Mouse (Mus musculus) heart, embryonic 14.5 days (tissue): Measurements from ENCODE around the gene Dnajc17. TPM values are rescaled to one million over a fixed set of nuclear protein-coding genes. Genes with fewer than 3 reads are reported as not detected.

Source experiments
- ATAC-seq: fragments of 200-750 bp; cut with Nextera tagmentation; 2 replicates; pipeline ENCODE4 v1.8.0; 2017; ENCODE audit warnings: low read depth, moderate TSS enrichment; ENCODE audit not compliant: insufficient number of reproducible peaks, insufficient read depth, low FRiP score
- H3K27ac ChIP-seq, 2 experiments: fragments of 200-500 bp in 1 of 2; fragments of 300-500 bp in 1 of 2; sonication (generic) in 1 of 2; replicated peaks in 1 of 2; 2 replicates each; pipeline ENCODE4 v1.5.1; 2012 to 2014; ENCODE audit warnings: low read depth in 2 of 2, low read length in 2 of 2, control low read depth in 1 of 2, mild to moderate bottlenecking in 1 of 2, mixed read lengths in 1 of 2; ENCODE audit not compliant: control insufficient read depth in 1 of 2, insufficient read depth in 1 of 2
- H3K27me3 ChIP-seq: fragments of 300-500 bp; sonication (generic); 2 replicates; pipeline ENCODE4 v1.6.1; 2014; ENCODE audit warnings: mild to moderate bottlenecking, low read length, control low read depth; ENCODE audit not compliant: control insufficient read depth, insufficient read depth
- H3K36me3 ChIP-seq: fragments of 300-500 bp; sonication (generic); 2 replicates; pipeline ENCODE4 v1.6.1; 2014; ENCODE audit warnings: mild to moderate bottlenecking, control low read depth, low read length, mixed read lengths; ENCODE audit not compliant: control insufficient read depth, insufficient read depth
- H3K4me1 ChIP-seq, 2 experiments: fragments of 200-500 bp in 1 of 2; fragments of 300-500 bp in 1 of 2; sonication (generic) in 1 of 2; 2 replicates each; pipeline ENCODE4 v1.6.1; 2012 to 2014; ENCODE audit warnings: low read length in 2 of 2, control low read depth in 1 of 2, mixed read lengths in 1 of 2; ENCODE audit not compliant: control insufficient read depth in 2 of 2, insufficient read depth in 2 of 2
- H3K4me2 ChIP-seq: fragments of 300-500 bp; sonication (generic); 2 replicates; pipeline ENCODE4 v1.6.1; 2014; ENCODE audit warnings: mild to moderate bottlenecking, low read length
- H3K4me3 ChIP-seq, 2 experiments: fragments of 200-500 bp in 1 of 2; fragments of 300-500 bp in 1 of 2; sonication (generic) in 1 of 2; 2 replicates each; pipeline ENCODE4 v1.5.1; 2012 to 2014; ENCODE audit warnings: low read length in 2 of 2, mild to moderate bottlenecking in 2 of 2, control low read depth in 1 of 2, low read depth in 1 of 2, moderate library complexity in 1 of 2; ENCODE audit not compliant: control insufficient read depth in 1 of 2, insufficient read depth in 1 of 2
- H3K9ac ChIP-seq: fragments of 300-500 bp; sonication (generic); 2 replicates; pipeline ENCODE4 v1.6.1; 2014; ENCODE audit warnings: mild to moderate bottlenecking, low read length
- H3K9me3 ChIP-seq: fragments of 300-500 bp; sonication (generic); 2 replicates; pipeline ENCODE4 v1.6.1; 2016; ENCODE audit warnings: low read length, control low read depth; ENCODE audit not compliant: control insufficient read depth
- WGBS: fragments of 180-500 bp; shearing (Covaris S2); extraction: QIAGEN DNeasy Blood & Tissue Kit; methylation state at CpG from one replicate; pipeline ENCODE4 v1.1.7; 2014; 5-methylcytosine and 5-hydroxymethylcytosine counted together
- polyA plus RNA-seq: library from polyadenylated mRNA; unstranded; fragments of >200 nt; fragmentation: Nextera tagmentation; extraction: Ambion mirVana; gene quantifications from 2 replicates; pipeline ENCODE4 v1.2.1, GENCODE M21; 2014

Dnajc17 gene
- polyA plus RNA-seq, 1 experiment from 2014 or later, result 10.8 TPM

DNA sequence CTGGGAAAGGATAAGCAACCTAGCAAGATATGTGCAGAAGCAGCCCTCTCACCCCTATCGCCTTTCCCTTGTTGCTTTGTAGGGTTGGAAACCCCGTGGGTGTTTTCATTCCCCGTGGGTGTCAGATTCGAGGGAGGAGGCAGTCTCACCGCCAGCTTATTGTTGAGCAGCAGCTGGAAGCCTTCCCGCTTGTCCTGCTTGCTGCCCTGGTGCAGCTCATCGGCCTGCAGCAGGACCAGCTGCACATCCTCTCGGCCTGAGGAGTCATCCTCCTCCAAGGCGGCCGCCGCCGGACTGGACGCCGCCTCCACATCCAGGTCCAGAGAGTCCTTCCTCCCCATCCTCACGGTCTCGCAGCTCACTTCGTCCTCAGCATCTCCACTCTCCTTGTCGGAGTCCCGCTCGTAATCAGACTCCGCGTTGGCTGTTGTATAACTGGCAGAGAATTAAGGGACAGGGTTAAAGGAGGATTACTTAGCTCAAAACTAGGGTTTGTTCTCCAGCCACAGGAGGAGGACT is 61.4 kb downstream of the Dnajc17 start:
- Histone ChIP-seq H3K4me1 (no peaks in the 10 kb centered on the region; a peak in 1 of 4 replicates), H3K4me2 (no peak overlapping the region), H3K9ac (no peak overlapping the region), H3K36me3 (peaks cover 100% of the 10 kb centered on the region), H3K27ac (no peak overlapping the region; a peak in 1 of 4 replicates), H3K27me3 (no peaks in the 10 kb centered on the region), H3K4me3 (no peak overlapping the region), H3K9me3 (peaks cover 3% of the 10 kb centered on the region; the same call in 1 of the 2 replicates)
- 82% methylated on average over 22 of the region's 22 CpGs for WGBS
- ATAC-seq, result no peak

DNA sequence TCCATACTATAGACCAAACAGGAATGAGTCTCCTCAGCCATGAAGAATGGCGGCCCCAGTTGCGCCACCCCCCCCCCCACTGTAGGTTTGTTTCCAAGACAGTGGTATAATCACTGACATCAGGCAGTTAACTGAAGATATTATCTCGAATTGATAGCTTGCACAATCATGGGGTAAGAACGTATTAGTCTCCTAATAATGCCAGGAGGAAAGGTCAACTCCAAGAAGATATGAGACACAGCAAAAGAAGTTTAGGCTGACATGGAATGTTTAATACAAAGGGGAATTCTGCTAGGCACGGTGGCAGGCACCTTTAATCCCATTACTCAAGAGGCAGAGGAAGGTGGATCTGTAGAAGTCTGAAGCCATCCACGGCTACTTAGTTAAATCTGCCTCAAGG is 62.2 kb downstream of the Dnajc17 start:
- WGBS, result 72% methylated on average over 6 of the region's 6 CpGs
- Histone ChIP-seq H3K36me3 (peaks cover 100% of the 10 kb centered on the region), H3K9ac (no peak overlapping the region), H3K4me2 (no peak overlapping the region), H3K9me3 (peaks cover 3% of the 10 kb centered on the region; the same call in 1 of the 2 replicates), H3K27me3 (no peaks in the 10 kb centered on the region), H3K4me1 (no peaks in the 10 kb centered on the region), H3K27ac (no peak overlapping the region), H3K4me3 (no peak overlapping the region)
- no peak for ATAC-seq

DNA sequence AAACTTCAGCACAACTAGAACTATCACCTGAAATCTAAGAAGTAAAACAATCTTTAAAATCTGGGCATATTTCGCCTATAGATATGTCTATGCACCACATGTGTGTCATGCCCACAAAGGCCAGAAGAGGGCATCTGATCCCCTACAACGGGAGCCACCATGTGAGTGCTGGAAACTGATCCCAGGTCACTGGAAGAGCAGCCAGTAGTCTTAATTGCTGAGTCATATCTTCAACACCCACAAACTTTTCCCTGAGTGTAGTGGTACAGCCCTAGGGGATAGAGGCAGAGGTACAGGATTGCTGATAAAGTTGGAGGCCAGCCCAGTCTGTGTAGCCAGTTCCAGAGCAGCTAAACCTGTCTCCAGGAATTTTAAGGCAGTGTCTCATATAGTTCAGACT is 63.4 kb downstream of the Dnajc17 start:
- H3K27me3 ChIP-seq, result no peaks in the 10 kb centered on the region
- peaks cover 3% of the 10 kb centered on the region; the same call in 1 of the 2 replicates for H3K9me3 ChIP-seq
- ATAC-seq, result no peak
- no peak overlapping the region for H3K4me2 ChIP-seq
- H3K4me3 ChIP-seq, result no peak overlapping the region
- H3K27ac ChIP-seq, result no peak overlapping the region
- H3K36me3 ChIP-seq, result peaks cover 100% of the 10 kb centered on the region
- no peaks in the 10 kb centered on the region for H3K4me1 ChIP-seq
- no peak overlapping the region for H3K9ac ChIP-seq
- WGBS, result 88% methylated on average over 2 of the region's 2 CpGs

DNA sequence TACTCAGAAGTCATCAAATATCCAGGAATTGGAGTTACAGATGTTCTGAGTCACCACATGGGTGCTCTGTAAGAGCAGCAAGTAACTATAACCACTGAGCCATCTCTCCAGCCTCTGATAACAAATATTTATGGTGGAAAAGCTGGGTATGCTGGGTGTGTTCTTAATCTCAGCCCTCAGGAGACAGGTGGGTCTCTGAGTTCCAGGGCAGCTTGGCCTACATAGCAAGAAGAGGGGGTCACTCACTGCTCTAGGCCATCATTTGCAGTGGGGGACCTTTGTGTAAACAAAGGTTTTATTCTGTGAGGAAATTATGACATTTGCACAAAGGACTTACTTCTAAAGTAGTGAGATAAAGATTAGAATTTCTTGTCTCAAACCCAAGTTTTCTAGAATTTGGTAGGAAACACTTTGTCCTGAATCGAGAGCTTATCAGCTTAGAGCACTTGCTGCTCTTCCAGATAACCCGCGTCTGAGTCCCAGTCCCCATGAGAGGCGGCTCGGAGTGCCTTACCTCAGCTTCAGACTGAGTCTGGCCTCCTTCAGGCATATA is 72.2 kb downstream of the Dnajc17 start:
- Histone ChIP-seq H3K27ac (no peak overlapping the region), H3K4me2 (no peak overlapping the region), H3K9ac (no peak overlapping the region), H3K4me3 (no peak overlapping the region), H3K27me3 (no peaks in the 10 kb centered on the region), H3K9me3 (no peaks in the 10 kb centered on the region), H3K36me3 (peaks cover 87% of the 10 kb centered on the region), H3K4me1 (no peaks in the 10 kb centered on the region)
- ATAC-seq, result no peak
- WGBS, result 19% methylated on average over 5 of the region's 5 CpGs

Other genes with a start within 250 kb of the Dnajc17 start
- gene Ccdc32, start 179.4 kb downstream of the Dnajc17 start, polyA plus RNA-seq, result 17.7 and 17.9 TPM in 2 replicates
- gene Rpusd2, start 174.0 kb downstream of the Dnajc17 start, polyA plus RNA-seq, result 3.3 and 4.5 TPM in 2 replicates
- gene Knl1, start 161.7 kb downstream of the Dnajc17 start, polyA plus RNA-seq, result 25.6 and 29.5 TPM in 2 replicates
- gene Rad51, start 96.0 kb downstream of the Dnajc17 start, polyA plus RNA-seq, result 27.3 and 28.9 TPM in 2 replicates
- gene Rmdn3, start 51.8 kb downstream of the Dnajc17 start, polyA plus RNA-seq, result 19.4 and 23.7 TPM in 2 replicates
- gene Gchfr, start 41.0 kb downstream of the Dnajc17 start, polyA plus RNA-seq, result 7.2 and 9.4 TPM in 2 replicates
- 0.24 and 0.27 TPM in 2 replicates for gene Gm14137, start 34.3 kb downstream of the Dnajc17 start, polyA plus RNA-seq
- 28.3 and 32.4 TPM in 2 replicates for gene Zfyve19, start 178 bp downstream of the Dnajc17 start, polyA plus RNA-seq
- not detected in 2 replicates for gene Ppp1r14d, start 21.1 kb upstream of the Dnajc17 start, polyA plus RNA-seq
- 0.20 and 0.38 TPM in 2 replicates for gene Spint1, start 28.6 kb upstream of the Dnajc17 start, polyA plus RNA-seq
- gene Rhov, start 62.5 kb upstream of the Dnajc17 start, polyA plus RNA-seq, result 0.19 TPM in 1 of 2 replicates, not detected in the other
- gene Vps18, start 79.9 kb upstream of the Dnajc17 start, polyA plus RNA-seq, result 7.8 and 8.7 TPM in 2 replicates
- 6.9 and 8.8 TPM in 2 replicates for gene Dll4, start 117.0 kb upstream of the Dnajc17 start, polyA plus RNA-seq
- gene Chac1, start 142.4 kb upstream of the Dnajc17 start, polyA plus RNA-seq, result 0.32 and 0.67 TPM in 2 replicates